Mouse (Mus musculus): ENCODE measurements at regions not wholly inside any gene's neighbourhood (a gene's known extent, or its start where the extent isn't known, plus 50 kb on each side); places are given as distances from the start of the nearest gene placed in this dataset.

DNA sequence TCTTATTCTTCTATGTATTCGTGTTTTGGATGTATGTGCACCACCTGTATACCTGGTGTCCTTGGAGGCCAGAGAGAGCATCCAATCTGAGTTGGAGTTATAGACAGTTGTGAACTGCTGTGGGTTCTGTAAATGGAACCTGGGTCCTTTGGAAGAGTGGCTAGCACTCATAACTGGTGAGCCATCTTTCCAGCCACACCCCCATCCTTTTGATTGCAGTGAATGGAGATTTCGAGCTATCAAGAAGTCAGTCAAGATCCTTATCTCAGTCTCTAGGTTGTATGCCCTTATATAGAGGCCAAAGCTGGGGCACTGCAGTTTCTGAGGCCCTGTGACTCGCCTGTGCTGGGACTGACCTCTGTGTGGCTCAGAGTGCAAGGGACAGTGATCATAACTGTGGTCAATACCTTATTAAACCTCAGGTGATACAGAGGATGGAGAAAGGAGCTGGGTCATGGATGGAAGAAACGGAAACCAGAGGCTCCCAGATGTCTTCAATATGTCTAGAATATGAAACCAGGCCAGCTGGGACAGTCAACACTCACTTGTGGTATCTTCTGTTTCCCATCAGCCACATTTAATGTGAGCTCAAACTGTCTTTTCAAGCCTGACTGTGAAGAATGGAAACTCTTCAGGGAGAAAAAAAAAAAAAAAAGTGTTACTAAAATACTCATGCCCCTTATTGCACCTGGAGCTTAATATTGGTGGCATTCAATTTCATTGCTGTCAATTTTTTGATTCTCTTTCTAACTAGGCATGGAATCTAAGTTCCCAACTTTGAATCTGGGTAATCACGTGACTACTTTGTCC is 86.2 kb upstream of the Cpm start:
- no peak for TF ChIP-seq CTCF (IDR thresholded peaks at IDR 0.05; ENCODE audit: low read depth)
- ATAC-seq (ENCODE audit: insufficient read depth): no peak
- H3K27me3 ChIP-seq (ENCODE audit: insufficient read depth, low read length): no peaks in the 10 kb centered on the region
- H3K4me3 ChIP-seq (ENCODE audit: low read depth, low read length): no peak overlapping the region
- no peaks in the 10 kb centered on the region for H3K9me3 ChIP-seq (ENCODE audit: low read depth, low read length)
- no peak for DNase-seq
- no peak overlapping the region for H3K4me2 ChIP-seq
- WGBS: 71% methylated on average over 5 of the region's 5 CpGs
- H3K4me1 ChIP-seq (ENCODE audit: insufficient read depth): no peaks in the 10 kb centered on the region
- H3K9ac ChIP-seq: no peak overlapping the region
- H3K36me3 ChIP-seq (ENCODE audit: insufficient read depth): no peaks in the 10 kb centered on the region
- no peak overlapping the region for H3K27ac ChIP-seq (ENCODE audit: low read depth)

DNA sequence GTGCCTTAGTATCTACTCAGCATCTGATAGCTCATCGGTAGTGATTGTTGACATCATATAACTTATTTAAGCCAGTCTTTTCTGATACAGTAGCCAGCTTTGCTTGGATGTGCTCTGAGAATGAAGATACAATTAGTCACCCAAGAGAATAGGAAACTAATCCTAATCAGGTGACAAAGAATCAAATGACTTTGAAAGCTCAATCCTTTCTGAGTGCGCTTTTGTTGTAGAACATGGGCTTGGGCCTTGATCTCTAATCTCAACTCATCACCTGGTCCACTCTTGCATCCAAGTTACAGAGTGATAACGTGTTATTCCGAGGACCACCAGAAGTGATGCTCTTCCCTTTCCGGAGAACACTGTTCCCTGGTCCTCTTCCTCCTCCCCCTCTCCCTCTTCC is 86.9 kb upstream of the Cpm start:
- ATAC-seq (ENCODE audit: insufficient read depth): no peak
- Histone ChIP-seq H3K4me3 (ENCODE audit: low read depth, low read length) (no peak overlapping the region), H3K27me3 (ENCODE audit: insufficient read depth, low read length) (no peaks in the 10 kb centered on the region), H3K27ac (ENCODE audit: low read depth) (no peak overlapping the region), H3K4me2 (no peak overlapping the region), H3K9ac (no peak overlapping the region), H3K36me3 (ENCODE audit: insufficient read depth) (no peaks in the 10 kb centered on the region), H3K9me3 (ENCODE audit: low read depth, low read length) (no peaks in the 10 kb centered on the region), H3K4me1 (ENCODE audit: insufficient read depth) (no peaks in the 10 kb centered on the region)
- 75% methylated on average over 5 of the region's 5 CpGs for WGBS
- TF ChIP-seq CTCF (IDR thresholded peaks at IDR 0.05; ENCODE audit: low read depth): no peak
- no peak for DNase-seq

DNA sequence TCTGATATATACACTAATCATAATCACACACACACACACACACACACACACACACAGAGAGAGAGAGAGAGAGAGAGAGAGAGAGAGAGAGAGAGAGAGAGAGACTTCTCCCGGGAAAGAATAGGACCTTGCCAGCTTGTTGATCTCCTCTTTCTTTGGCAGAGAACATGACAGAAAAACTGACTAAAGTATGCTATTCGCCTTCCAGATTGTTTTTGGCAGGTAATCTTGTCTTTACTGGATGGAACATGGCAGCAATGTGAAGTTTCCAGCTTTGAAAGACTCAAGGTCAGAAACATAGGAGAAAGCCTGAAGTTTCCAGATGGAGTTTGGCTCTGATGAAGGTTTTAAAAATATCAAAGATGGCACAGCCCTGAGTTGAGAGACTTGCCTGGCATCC is 87.8 kb upstream of the Cpm start:
- no peak overlapping the region for H3K9ac ChIP-seq
- TF ChIP-seq CTCF (IDR thresholded peaks at IDR 0.05; ENCODE audit: low read depth): no peak
- no peaks in the 10 kb centered on the region for H3K4me1 ChIP-seq (ENCODE audit: insufficient read depth)
- H3K4me2 ChIP-seq: no peak overlapping the region
- no peaks in the 10 kb centered on the region for H3K36me3 ChIP-seq (ENCODE audit: insufficient read depth)
- 59% methylated on average over 2 of the region's 2 CpGs for WGBS
- no peaks in the 10 kb centered on the region; the same call in 1 of the 2 replicates for H3K9me3 ChIP-seq (ENCODE audit: low read depth, low read length)
- DNase-seq: no peak
- no peak for ATAC-seq (ENCODE audit: insufficient read depth)
- no peak overlapping the region for H3K4me3 ChIP-seq (ENCODE audit: low read depth, low read length)
- H3K27me3 ChIP-seq (ENCODE audit: insufficient read depth, low read length): no peaks in the 10 kb centered on the region
- no peak overlapping the region for H3K27ac ChIP-seq (ENCODE audit: low read depth)

DNA sequence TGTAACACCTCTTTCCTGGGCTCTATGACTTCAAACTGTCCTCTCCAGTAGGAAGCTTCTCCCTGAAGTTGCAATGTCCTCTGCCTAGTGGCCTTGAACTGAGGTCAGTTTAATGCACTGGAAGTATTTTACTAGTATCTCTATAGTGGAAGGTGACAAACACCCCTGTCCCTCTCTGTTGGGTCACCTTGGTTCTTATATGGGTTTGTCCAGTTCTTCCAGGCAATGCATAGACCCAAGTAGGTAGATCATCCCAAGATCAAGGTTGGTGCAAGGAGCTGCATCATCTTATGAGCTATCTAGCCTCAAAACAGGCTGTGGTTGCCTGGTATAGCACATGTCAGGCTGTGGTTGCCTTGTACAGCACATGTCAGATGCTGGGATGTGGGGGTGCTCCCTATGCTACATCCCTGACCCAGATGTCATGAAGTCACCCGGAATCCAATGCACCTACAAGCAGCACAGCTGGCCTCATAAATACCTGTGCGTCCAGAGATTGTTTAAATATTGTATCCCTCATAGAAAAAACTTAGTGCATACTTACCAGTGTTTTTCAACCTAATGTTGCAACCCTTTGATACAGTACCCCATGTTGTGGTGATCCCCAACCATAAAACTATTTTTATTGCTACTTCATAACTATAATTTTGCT is 88.4 kb upstream of the Cpm start:
- no peak for TF ChIP-seq CTCF (IDR thresholded peaks at IDR 0.05; ENCODE audit: low read depth)
- no peaks in the 10 kb centered on the region for H3K36me3 ChIP-seq (ENCODE audit: insufficient read depth)
- H3K9ac ChIP-seq: no peak overlapping the region
- ATAC-seq (ENCODE audit: insufficient read depth) (no peak), DNase-seq (no peak)
- H3K27me3 ChIP-seq (ENCODE audit: insufficient read depth, low read length): no peaks in the 10 kb centered on the region
- no peaks in the 10 kb centered on the region for H3K4me1 ChIP-seq (ENCODE audit: insufficient read depth)
- WGBS: 86% methylated on average over 2 of the region's 2 CpGs
- no peak overlapping the region for H3K4me3 ChIP-seq (ENCODE audit: low read depth, low read length)
- no peak overlapping the region for H3K4me2 ChIP-seq
- no peak overlapping the region for H3K27ac ChIP-seq (ENCODE audit: low read depth)
- H3K9me3 ChIP-seq (ENCODE audit: low read depth, low read length): no peaks in the 10 kb centered on the region; the same call in 1 of the 2 replicates

DNA sequence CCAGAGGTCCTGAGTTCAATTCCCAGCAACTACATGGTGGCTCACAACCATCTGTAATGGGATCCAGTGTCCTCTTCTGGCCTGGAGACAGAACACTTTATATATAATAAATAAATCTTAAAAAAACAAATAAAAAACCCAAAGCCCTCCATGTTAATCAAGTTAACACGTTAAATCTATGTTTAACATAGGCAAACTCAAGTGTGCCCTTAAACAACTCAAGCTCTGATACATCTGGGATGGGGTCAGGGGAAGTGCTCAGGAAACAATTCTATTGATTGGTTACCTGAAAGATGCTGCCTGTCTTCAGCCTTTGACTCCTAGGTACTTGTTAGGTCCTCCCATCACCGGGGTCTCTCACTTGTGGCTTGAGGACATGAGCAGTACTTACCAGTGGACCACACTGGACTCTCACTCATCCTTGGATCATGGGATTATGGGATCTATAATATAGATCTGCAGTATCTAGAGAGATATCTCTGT is 89.1 kb upstream of the Cpm start:
- WGBS: 65% methylated on average over 2 of the region's 2 CpGs
- Histone ChIP-seq H3K4me2 (no peak overlapping the region), H3K27me3 (ENCODE audit: insufficient read depth, low read length) (no peaks in the 10 kb centered on the region), H3K36me3 (ENCODE audit: insufficient read depth) (no peaks in the 10 kb centered on the region), H3K4me3 (ENCODE audit: low read depth, low read length) (no peak overlapping the region), H3K9ac (no peak overlapping the region), H3K9me3 (ENCODE audit: low read depth, low read length) (no peaks in the 10 kb centered on the region; the same call in 1 of the 2 replicates), H3K4me1 (ENCODE audit: insufficient read depth) (no peaks in the 10 kb centered on the region), H3K27ac (ENCODE audit: low read depth) (no peak overlapping the region)
- DNase-seq: no peak
- no peak for ATAC-seq (ENCODE audit: insufficient read depth)
- no peak for TF ChIP-seq CTCF (IDR thresholded peaks at IDR 0.05; ENCODE audit: low read depth)

DNA sequence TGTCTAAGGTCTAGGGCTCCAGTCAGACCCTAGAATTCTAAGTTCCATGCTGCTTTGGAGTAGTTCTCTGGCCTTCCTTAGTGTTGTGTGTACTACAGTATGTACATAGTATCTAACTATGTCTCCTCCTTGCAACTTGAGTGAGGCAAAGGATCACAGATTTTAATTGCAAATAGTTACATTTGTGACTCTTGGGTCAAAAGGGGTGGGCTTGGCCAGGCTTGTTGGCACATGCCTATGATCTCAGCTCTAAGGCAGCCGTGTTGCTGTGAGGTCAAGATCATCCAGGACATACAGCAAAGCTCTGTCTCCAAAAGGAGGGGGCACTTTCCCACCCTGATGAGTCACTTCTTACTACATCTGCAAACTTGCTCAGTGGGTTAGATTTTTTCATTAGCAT is 89.8 kb upstream of the Cpm start:
- no peak overlapping the region for H3K4me3 ChIP-seq (ENCODE audit: low read depth, low read length)
- no peak overlapping the region for H3K9ac ChIP-seq
- no peaks in the 10 kb centered on the region for H3K36me3 ChIP-seq (ENCODE audit: insufficient read depth)
- no peaks in the 10 kb centered on the region for H3K4me1 ChIP-seq (ENCODE audit: insufficient read depth)
- H3K4me2 ChIP-seq: no peak overlapping the region
- no peaks in the 10 kb centered on the region for H3K27me3 ChIP-seq (ENCODE audit: insufficient read depth, low read length)
- DNase-seq (no peak), ATAC-seq (ENCODE audit: insufficient read depth) (no peak)
- H3K9me3 ChIP-seq (ENCODE audit: low read depth, low read length): no peaks in the 10 kb centered on the region; the same call in 1 of the 2 replicates
- 59% methylated on average over 1 of the region's 1 CpGs for WGBS
- no peak for TF ChIP-seq CTCF (IDR thresholded peaks at IDR 0.05; ENCODE audit: low read depth)
- H3K27ac ChIP-seq (ENCODE audit: low read depth): no peak overlapping the region

DNA sequence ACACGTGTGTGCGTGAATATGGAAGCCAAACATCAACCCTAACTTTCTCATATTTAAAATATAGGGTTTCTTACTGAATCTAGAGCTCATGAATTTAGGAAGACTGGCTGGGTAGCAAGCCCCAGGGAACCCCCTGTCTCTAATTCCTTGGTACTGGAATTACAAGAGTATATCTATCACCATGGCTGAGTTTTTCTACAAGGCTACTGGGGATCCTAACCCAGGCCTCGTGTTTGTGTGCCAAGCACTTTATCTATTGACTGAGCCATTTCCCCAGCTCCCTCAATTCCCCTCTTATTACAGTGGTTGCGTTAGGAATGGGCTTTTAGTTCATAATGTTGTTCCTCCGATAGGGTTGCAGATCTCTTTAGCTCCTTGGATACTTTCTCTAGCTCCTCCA is 90.6 kb upstream of the Cpm start:
- no peak overlapping the region for H3K4me3 ChIP-seq (ENCODE audit: low read depth, low read length)
- H3K9me3 ChIP-seq (ENCODE audit: low read depth, low read length): no peaks in the 10 kb centered on the region; the same call in 1 of the 2 replicates
- no peak overlapping the region for H3K4me2 ChIP-seq
- WGBS: 77% methylated on average over 5 of the region's 5 CpGs
- no peak overlapping the region for H3K27ac ChIP-seq (ENCODE audit: low read depth)
- no peaks in the 10 kb centered on the region for H3K4me1 ChIP-seq (ENCODE audit: insufficient read depth)
- no peak overlapping the region for H3K9ac ChIP-seq
- TF ChIP-seq CTCF (IDR thresholded peaks at IDR 0.05; ENCODE audit: low read depth): no peak
- ATAC-seq (ENCODE audit: insufficient read depth) (no peak), DNase-seq (no peak)
- H3K27me3 ChIP-seq (ENCODE audit: insufficient read depth, low read length): no peaks in the 10 kb centered on the region
- H3K36me3 ChIP-seq (ENCODE audit: insufficient read depth): no peaks in the 10 kb centered on the region

Measured in lung, embryonic 14.5 days (tissue).